Mouse (Mus musculus): Measurements from ENCODE around the gene Exoc4. TPM values are rescaled to one million over a fixed set of nuclear protein-coding genes. Genes with fewer than 3 reads are reported as not detected.

Gene Exoc4
- 89.7 TPM for polyA plus RNA-seq (2017; shearing (Covaris generic))

DNA sequence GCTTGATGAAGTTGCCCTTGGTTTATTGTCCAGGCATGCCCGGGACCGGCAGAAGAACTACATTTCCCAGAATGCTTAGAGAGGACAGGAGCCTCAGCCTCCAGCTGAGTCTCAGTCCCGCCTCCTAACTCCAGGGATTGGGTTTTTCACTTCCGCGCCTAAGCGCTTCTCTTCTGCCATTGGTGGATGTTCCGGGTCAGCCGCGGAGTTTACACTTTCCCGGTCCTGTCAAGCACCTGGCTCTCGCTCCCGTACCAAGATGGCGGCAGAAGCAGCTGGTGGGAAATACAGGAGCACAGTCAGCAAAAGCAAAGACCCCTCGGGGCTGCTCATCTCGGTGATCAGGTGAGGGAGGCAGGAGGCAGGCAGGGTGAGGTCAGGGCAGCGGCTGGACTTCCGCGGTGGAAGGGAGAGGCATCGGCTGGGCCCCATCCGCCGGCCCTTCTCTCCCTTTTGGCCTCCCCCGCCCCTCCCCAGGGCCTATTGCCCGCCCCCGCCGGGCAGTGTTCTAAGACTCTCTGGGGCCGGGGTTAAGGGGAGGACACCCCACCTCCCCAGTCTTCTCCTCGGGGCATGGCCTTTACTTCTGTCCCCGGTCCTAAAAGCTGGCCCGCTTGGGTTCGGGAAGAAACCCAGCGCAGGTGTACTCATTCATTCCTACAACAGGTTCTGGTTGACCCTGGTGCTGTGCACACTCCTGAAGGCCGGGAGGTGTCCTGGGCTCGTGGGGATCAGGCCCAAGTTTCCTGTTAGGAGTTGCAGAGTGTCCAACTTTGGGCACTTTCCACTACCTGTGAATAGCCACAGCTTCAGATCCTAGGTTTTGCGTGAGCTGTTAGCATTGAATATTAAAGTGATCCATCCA is at the start of gene Exoc4:
Gene Exoc4 (plus strand): TSS at position 192 of the 865 bp plus-strand sequence.

Other genes with a start within 250 kb of the Exoc4 start
- 95.1 TPM for gene Chchd3, start 188.8 kb upstream of the Exoc4 start, polyA plus RNA-seq (2017; shearing (Covaris generic))

Measured in inflammation-experienced regulatory T-cells, adult 16 weeks (primary cell).